Mouse (Mus musculus): Measurements from ENCODE around the gene Nmrk1.

Nmrk1 gene

DNA sequence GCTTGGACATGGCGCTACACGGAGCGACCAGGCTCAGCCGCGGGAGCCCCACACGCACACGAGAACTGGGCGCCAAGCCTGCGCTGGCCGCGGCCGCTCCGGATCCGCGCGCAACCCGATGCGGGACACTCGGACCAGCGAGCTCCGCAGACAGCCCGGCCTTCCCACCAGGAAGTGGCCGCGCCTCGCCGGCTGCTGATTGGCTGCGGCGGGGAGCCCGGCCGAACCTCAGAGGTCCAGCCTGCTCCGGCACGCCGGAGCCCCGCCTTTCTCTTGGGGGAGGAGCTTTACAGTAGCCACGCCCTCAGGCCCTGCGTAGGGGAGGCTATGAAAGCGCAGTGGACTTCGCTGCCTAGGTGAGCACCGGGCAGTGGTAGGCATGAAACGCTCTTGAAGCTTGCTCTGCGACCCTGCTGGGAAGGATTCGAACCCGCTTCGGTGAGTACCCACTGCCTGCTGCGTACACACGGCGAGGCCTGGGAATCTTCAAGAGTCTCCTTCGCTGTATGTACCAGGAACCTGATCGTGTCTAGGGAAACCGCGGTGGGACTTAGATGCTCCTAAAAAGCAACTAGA lies at the start of gene Nmrk1, which contains the start of gene Ostf1:
Gene Nmrk1 (plus strand): TSS at position 307 of the 576 bp plus-strand sequence.
Gene Ostf1 (minus strand): TSS at position 180 of the 576 bp plus-strand sequence.
- DNase-seq (ENCODE audit: low spot score), result peak; percentile 94

DNA sequence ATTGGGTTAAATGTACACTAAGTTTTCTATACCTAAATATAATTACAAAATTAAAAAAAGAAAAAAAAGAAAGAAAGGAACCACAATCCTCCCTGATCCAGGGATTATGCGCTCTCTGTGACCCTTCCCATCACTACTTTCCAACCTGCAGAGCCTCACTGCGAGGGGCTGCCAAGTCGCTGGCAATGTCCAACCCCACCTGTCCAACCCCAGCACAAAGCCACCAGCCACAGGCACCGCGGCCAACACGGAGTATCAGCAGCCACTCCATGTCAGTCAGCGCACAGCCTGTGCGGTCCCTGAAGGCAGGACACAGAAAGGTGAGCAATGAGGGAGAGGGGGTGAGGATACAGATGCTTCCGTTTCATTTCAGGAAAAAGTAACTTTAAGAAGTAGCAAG lies 49.5 kb upstream of the Nmrk1 start:
- no peak for DNase-seq (ENCODE audit: low spot score)

DNA sequence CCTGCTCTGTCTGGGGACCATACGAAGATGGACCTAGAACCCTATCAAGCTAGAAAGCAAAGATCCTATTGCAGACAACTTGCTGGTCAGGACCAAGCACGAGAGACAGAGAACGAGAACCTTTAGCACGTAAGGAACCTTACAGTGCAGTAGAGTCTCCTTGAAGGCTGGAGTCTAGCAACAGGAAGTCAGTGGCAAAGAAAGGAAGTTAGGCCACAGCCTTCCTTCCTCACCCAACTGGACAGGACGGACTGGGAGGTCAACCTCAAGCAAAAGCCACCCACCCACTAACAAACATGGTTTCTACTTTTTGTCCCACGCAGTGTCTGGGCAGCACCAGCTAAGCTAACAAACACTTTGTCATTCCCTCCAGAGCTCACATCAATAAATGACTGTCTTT lies 48.9 kb upstream of the Nmrk1 start:
- no peak for DNase-seq (ENCODE audit: low spot score)

GRCm38 (mm10) chr19:18583706-18584105 lies 48.0 kb upstream of the Nmrk1 start:
- no peak for DNase-seq (ENCODE audit: low spot score)

DNA sequence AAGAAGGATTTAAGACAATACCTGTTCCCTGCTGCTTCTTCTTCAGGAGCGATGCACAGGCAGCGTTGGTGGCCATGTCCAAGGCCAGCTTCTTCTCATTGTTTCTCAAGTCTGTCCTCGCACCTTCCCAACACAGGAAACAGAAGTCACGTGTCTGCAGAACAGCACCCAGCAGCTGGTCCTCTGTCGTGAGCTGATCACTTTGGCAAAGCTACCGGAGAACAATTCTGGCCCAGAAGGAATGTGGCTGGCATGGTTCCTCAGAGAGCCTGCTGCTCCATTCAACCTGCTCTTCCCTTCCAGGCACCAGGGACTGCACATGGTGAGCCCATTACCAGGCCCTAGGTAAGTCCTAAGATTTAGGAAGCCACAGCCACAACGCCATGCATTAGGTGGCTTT lies 47.1 kb upstream of the Nmrk1 start:
- no peak for DNase-seq (ENCODE audit: low spot score)

GRCm38 (mm10) chr19:18587118-18587517 lies 44.6 kb upstream of the Nmrk1 start:
- DNase-seq (ENCODE audit: low spot score), result no peak

- DNase-seq (ENCODE audit: low spot score), result no peak
Measured at GRCm38 (mm10) chr19:18588243-18588642, 43.5 kb upstream of the Nmrk1 start.

GRCm38 (mm10) chr19:18588801-18589200 lies 42.9 kb upstream of the Nmrk1 start:
- peak; percentile 74 for DNase-seq (ENCODE audit: low spot score)

DNA sequence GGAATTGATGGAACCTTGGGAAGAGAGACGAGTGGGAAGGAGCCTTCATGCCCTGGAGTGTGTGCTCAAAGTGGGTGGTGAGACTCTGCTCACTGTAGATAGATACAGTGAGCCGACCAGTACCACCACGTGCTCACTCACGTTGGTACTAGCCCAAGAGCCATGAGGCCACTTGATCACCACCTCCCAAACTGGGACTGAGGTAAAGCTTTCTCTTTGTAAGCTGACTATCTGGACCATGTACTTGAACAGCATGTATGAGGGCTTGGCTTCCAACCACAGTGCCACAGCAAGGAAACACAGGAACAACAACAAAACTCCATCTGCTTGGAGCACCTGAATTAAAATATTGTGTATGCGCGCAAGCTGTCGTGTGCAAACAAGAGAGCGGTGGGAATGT lies 42.5 kb upstream of the Nmrk1 start:
- DNase-seq (ENCODE audit: low spot score), result no peak

DNA sequence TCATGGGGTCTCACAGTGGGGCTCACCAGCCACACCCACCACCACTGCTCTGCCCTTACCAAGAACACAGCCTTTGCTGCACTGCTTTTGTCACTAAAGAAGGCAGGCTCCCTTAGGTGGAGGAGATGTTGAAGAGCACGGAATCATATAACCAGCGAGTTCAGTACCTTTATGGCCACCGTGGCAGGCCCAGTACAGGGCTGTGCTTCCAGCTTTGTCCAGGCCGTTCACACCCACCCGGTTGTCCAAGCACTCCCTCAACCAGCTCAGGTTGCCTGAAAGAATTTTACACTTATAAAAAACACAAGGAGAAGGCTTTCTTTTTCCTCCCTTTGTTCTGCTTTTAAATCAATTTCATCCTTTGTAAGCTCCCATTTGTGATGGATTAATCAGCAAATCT lies 41.5 kb upstream of the Nmrk1 start:
- DNase-seq (ENCODE audit: low spot score), result no peak

- DNase-seq (ENCODE audit: low spot score), result no peak
Measured at GRCm38 (mm10) chr19:18590942-18591354, 40.8 kb upstream of the Nmrk1 start.

DNA sequence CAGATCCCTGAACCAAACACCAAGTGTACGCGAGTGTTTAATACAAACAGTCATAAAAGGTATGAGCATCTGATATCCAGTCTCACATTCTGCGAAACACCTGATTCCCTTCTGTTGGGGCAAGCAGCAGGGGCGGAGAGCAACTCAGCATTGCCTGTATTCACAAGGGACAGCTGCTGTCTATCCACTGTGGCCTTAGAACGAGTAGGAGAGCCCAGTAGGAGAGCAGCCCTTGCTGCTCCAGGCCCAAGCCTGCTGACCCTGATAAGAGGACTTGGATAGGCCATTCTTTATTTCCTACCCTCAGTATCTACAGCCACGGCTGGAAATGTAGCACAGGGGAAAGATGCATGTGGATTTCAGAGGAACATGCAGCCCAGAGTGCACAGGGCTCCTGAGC lies 38.8 kb upstream of the Nmrk1 start:
- DNase-seq (ENCODE audit: low spot score), result peak; percentile 20

- peak; percentile 50 for DNase-seq (ENCODE audit: low spot score)
Measured at GRCm38 (mm10) chr19:18593722-18594121, 38.0 kb upstream of the Nmrk1 start.

- no peak for DNase-seq (ENCODE audit: low spot score)
Measured at GRCm38 (mm10) chr19:18596876-18597275, 34.9 kb upstream of the Nmrk1 start.

- no peak for DNase-seq (ENCODE audit: low spot score)
Measured at GRCm38 (mm10) chr19:18597772-18598171, 34.0 kb upstream of the Nmrk1 start.

DNA sequence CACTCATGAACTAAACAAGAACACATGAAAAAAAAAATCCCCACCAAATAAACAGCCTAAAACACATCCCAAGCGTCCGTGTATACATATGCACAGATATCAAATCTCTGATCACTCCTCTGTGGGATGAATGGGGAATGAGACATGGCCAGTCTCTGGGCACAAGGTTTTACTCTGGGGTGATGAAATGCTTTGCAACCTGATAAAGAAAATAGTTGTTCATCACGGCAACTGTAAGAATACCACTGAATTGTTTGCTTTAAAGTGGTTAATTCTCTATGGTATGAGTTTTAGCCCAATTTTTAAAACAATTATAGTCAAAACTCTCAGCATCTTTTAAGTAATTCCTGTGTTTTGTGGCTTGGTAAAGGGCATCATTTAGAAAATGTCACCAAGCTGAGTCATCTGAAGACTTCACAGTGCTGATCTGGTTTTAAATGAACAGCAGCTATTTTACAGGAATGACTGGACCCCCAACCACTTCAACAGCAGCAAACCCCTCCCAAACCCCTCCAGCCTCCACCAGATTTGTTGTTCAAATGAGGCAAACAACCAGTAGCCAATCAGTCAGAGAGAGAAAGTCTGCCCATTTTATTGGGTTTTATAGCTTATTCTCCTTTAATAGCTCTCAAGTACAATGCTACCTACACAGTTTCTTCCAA lies 33.4 kb upstream of the Nmrk1 start:
- no peak for DNase-seq (ENCODE audit: low spot score)

- no peak for DNase-seq (ENCODE audit: low spot score)
Measured at GRCm38 (mm10) chr19:18599051-18599450, 32.7 kb upstream of the Nmrk1 start.

DNA sequence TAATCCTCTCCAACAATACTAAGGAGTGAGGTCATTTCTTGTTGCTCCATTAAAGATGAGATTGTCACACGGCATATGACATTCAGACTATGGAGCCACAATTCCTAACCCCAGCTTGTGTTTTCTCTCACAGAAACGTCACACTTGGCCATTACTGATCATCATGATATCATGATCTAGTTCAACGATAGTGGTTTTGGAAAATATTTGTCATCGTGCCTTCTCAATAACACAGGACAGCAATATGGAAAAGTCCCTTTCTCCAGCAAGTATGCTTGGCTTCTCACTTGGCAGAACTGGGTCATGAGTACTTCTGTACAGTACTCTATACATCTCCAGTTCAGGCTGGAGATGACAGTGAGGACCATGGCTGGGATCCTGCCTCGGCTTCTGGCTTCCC lies 32.1 kb upstream of the Nmrk1 start:
- DNase-seq (ENCODE audit: low spot score), result no peak

DNA sequence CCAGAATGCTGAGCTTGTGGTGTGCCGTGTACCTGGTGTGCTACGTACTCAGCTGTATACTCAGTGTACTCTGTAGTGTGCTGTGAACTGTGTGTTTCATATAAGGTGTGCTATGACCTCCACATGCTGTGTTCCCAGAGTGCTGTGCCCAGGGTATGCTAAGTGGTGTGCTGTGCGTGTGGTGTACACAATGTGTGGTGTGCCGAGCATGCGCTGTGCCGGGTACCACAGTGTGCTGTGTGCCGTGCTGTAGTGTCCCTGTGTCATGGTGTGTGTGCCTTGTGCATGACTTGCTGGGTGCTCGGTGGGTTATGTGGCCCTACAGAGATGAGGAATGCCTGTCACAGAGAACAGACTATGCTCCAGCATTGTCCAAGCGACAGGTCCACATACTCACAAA lies 31.1 kb upstream of the Nmrk1 start:
- DNase-seq (ENCODE audit: low spot score), result no peak

DNA sequence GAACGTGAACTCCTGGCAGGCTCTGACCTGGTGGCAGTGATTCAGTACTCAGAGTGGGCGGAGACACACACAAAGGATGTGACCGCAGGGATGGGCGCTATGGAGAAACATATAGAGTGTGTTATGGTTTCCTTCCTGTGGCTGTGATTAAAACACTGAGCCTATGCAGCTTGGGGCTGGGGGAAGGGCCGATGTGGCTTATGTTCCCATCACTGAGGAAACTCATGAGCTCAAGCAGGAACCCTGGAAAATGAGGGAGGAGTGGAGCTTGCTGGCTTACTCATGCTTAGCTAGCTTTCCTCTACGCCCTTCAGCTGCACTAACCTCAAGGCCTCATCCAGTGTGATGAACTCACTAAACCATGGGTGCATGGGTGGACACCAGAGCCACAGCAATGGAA lies 28.7 kb upstream of the Nmrk1 start:
- no peak for DNase-seq (ENCODE audit: low spot score)

DNA sequence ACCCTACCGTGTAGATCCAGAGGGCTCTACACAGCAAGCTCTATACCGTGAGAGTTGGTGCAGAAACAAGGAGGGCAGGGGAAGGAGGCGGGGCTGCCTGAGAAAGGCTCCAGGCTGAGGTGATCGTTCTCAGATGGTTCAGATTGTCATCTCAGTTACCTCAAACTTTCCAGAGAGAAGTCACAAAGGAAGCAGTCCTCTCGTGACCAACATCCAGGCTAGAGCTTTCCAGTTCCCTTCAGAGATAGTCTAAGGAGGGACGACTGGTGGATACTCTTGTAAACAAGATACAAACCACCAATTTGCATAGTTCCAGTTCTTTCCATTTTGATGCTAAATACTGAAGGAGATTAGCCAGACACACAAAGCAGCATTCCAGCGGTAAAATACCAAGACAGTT lies 23.8 kb upstream of the Nmrk1 start:
- DNase-seq (ENCODE audit: low spot score), result no peak

GRCm38 (mm10) chr19:18608975-18609374 lies 22.8 kb upstream of the Nmrk1 start:
- no peak for DNase-seq (ENCODE audit: low spot score)

DNA sequence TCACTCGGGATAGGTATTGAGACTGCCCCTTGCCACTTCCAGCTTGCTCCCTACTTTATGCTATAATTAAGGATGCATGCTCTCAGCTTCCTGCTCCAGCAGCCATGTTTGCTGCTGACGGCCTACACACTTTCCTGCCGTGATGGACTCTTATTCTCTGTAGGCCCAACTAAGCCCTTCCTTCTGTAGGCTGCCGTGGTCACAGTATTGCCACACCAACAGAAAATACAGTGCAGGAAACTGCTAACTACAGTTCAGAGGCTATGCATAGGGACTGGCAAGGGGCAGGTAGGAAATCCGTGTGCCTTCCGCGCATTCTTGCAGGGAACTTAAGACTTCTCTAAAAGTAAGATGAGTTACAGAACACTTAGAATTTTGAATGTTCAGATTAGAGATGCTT lies 17.4 kb upstream of the Nmrk1 start:
- DNase-seq (ENCODE audit: low spot score), result no peak

DNA sequence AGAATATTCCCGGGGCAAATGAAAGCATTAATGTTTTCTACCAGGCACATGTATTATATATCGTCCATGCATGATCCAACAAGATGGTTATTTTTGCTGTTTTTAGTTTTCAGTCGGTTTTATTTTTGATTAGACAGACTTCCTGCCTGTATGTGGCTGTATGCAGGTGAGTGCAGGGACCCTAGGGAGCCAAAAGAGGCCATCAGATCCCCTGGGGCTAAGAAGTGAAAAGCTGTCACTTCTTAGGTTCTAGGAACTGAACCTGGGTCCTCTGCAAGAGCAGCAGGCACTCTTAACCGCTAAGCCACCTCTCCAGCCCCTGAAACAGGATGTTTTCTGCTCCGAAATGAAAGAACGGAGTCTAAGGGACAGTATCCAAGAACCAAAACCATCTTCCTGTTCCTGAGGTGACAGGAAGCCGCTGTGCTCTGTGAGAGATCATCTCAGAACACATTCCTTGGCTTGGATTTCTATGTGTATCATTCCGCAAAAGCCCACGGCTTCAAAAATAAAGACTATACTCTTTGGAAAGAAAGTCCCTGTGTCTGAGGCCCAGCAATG lies 16.0 kb upstream of the Nmrk1 start:
- no peak for DNase-seq (ENCODE audit: low spot score)

Measured in retina, embryonic 14.5 days (tissue).